Mouse (Mus musculus) cortical plate, adult 2 months (tissue): ENCODE measurements around the gene Gm47289. TPM values are rescaled to one million over a fixed set of nuclear protein-coding genes. Genes with fewer than 3 reads are reported as not detected.

Experiments used
- H3K27ac ChIP-seq: fragments of 200-500 bp; 2 replicates; pipeline ENCODE4 v1.5.1; 2012; ENCODE audit warnings: low read length, control low read depth, inconsistent platforms; ENCODE audit not compliant: insufficient read depth
- H3K4me1 ChIP-seq: fragments of 200-500 bp; 2 replicates; pipeline ENCODE4 v1.6.1; 2011; ENCODE audit warnings: low read length; ENCODE audit not compliant: control insufficient read depth, insufficient read depth
- H3K4me3 ChIP-seq: fragments of 200-500 bp; 2 replicates; pipeline ENCODE4 v1.5.1; 2011; ENCODE audit warnings: mild to moderate bottlenecking, low read length, control low read depth; ENCODE audit not compliant: insufficient read depth
- CTCF ChIP-seq: fragments of 200-500 bp; IDR thresholded peaks from 2 replicates; pipeline ENCODE4 v1.5.1; 2011; ENCODE audit warnings: mild to moderate bottlenecking, control low read depth, low read length; ENCODE audit not compliant: insufficient read depth; ENCODE audit errors: extremely low read depth
- POLR2A ChIP-seq: fragments of 200-500 bp; IDR thresholded peaks from 2 replicates; pipeline ENCODE4 v1.6.1; 2011; ENCODE audit warnings: mild to moderate bottlenecking, low read length, control low read depth; ENCODE audit not compliant: insufficient read depth; ENCODE audit errors: extremely low read depth
- polyA plus RNA-seq: library from polyadenylated mRNA; depleted of rRNA; stranded (reverse); fragments of >200 nt; gene quantifications from 2 replicates; pipeline ENCODE4 v1.2.3, GENCODE M21; 2012; rRNA removed

Gene Gm47289
- polyA plus RNA-seq, 1 experiment = not detected

DNA sequence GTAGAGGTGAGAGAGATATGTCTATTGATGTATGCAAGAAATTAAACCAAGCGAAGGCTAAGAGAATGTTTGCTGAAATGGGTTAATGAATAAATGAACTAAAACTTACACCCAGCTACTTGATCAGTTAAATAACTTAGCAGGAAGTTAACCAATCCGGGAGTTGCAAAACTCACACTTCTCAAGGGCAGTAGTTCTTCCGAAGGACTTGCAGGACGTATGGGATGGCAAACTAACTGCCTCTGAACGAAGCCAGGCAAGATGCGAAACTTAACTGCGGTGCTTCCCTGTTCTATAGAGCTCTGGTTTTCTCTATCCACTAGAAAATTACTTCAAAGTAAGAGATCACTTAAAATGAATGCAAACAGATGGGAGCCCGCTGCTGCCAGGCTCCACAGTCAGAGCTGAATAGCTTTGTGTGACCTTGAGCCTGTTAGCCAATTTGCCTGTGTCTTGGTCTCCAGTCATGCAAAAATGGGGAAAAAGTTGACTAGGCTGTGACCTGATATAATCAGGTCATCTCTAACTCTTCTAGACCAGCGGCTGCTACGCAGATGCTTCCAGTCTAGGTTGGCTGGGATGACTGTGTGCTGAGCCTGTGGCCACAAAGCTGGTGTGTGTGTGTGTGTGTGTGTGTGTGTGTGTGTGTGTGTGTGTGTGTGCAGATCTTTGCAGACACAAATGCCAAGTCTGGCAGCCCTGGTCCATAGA, 40.3 kb downstream of the Gm47289 start:
- no peaks in the 10 kb centered on the region for H3K4me1 ChIP-seq
- H3K27ac ChIP-seq = no peak overlapping the region
- TF ChIP-seq CTCF (no peak), POLR2A (no peak)
- no peak overlapping the region for H3K4me3 ChIP-seq

DNA sequence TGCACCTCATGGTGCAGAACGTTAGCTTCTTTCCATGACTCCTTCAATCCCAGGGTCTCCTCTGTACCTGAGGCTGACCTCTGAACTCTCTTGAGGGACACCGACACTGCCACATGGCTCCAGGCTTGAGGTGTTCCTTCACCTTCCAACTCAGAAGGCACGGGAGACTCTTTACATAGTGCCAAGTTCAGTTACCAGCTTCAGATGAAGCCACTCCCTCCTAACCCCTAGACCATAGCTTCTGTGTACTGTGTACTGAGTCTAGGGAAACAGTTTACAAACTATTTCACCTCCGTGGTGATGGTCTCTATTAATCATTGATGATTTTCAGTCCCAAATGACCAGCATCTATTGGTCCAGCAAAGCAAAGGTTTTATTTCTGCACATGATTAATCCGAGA, 42.7 kb downstream of the Gm47289 start:
- Histone ChIP-seq H3K27ac (no peak overlapping the region), H3K4me3 (no peak overlapping the region), H3K4me1 (no peaks in the 10 kb centered on the region)
- no peak for TF ChIP-seq POLR2A
- TF ChIP-seq CTCF = no peak

DNA sequence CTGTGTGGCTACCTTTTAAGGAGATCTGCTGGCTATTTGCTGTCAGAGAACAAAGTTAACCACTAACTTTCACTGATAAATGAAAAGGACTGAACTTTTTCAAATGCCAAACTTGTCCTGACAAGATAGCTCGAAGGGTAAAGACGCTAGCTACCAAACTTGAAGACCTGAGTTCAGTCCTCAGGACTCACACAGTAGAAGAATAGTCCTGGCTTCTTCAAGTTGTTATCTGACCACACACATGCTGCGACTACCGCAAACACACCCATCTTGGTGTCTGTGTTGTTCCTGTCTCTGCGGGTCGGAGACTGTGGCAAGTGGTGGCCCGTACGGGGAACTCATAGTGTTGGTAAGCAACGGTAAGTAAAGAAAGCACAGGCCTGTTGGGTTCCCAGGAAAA, 44.7 kb downstream of the Gm47289 start:
- Histone ChIP-seq H3K27ac (no peak overlapping the region), H3K4me3 (no peak overlapping the region), H3K4me1 (no peaks in the 10 kb centered on the region)
- TF ChIP-seq CTCF (no peak), POLR2A (no peak)

DNA sequence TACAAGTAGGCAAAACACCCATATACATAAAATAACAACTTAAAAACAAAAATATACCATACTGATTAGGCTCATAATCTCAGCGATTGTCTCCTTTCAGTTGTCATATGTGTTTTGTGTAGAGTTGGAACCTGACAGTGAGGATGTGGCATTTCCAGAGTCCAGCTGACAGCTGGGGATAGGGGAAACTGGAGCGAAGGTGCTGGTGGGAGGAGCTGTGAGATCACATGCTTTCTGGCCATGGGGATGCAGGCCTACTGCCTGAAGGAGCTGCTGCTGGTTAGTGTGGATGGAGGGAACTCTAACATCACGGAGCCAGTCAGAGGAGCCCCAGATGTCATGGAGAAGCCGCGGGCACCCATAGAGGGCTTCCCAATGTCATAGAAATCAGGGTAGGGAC, 46.8 kb downstream of the Gm47289 start:
- no peak overlapping the region for H3K4me3 ChIP-seq
- no peak for TF ChIP-seq POLR2A
- TF ChIP-seq CTCF = no peak
- no peaks in the 10 kb centered on the region for H3K4me1 ChIP-seq
- no peak overlapping the region for H3K27ac ChIP-seq

DNA sequence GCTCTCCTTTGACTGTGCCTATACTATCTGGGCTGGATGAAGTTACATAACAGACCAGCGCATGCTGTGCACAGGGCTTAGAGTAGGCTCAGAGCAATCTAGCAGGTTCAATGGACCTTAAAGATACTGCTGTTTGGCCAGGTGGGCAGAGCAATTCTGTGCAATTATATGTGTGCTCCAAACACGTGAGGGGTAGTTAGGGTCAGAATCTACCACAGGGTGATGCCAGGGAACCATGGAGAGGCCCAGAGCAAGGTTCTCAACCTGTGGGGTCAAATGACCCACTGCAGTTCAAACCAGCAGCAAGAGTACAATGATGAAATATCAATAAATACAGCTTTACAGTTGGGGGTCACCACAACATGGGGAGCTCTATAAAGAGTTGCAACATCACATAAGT, 47.7 kb downstream of the Gm47289 start:
- TF ChIP-seq POLR2A (no peak), CTCF (no peak)
- Histone ChIP-seq H3K27ac (no peak overlapping the region), H3K4me1 (no peaks in the 10 kb centered on the region), H3K4me3 (no peak overlapping the region)

DNA sequence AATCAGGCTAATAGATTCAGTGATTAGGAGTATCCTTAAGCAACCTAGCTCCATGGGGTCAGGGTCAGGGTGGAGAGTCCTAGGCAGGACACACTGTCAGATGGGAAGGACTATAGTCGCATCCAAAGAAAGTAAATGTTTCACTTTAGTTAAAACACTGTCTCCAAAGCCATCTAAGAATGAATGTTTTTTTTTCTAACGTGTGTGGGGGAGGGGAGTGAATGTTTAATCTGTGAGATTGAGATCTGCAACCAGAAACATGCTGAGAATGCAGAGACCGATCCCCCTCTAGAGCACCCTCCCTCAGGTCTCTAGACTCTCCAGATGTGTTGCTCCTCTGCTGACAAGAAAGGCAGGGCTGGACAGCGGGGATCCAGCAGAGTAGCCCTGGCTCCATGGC, 48.2 kb downstream of the Gm47289 start:
- Histone ChIP-seq H3K4me1 (no peaks in the 10 kb centered on the region), H3K27ac (no peak overlapping the region), H3K4me3 (no peak overlapping the region)
- TF ChIP-seq CTCF (no peak), POLR2A (no peak)

DNA sequence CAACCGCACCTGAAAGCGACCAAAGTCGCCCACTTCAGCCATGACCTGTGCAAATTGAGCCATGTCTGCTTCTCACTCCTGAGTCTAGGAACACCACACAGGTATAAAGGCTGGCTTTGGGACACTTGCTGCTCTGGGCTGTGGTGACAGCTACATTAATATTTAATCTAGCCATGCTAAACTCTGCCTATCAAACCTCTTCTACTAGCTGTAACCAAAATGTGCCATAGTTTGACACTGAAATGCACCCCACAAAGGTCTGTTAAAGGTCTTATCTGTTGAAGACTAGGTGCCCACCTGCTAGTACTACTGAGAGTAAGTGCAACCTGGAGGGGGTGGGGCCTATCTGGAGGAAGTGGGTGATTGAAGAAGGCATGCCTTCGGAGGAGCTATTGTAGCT, 50.0 kb downstream of the Gm47289 start, which contains the start of gene Slc22a13:
Gene Slc22a13, minus strand, starts transcription at position 101 of the 400 bp plus-strand sequence.
- no peak for TF ChIP-seq POLR2A
- TF ChIP-seq CTCF = no peak
- H3K4me1 ChIP-seq = no peaks in the 10 kb centered on the region
- no peak within 1 kb of the TSS for H3K27ac ChIP-seq
- H3K4me3 ChIP-seq = no peak within 1 kb of the TSS

Other genes starting within 250 kb of the Gm47289 start
- gene Ctdspl, start 232.7 kb upstream of the Gm47289 start, polyA plus RNA-seq = 30.3 and 35.1 TPM in 2 replicates
- gene Vill, start 106.4 kb upstream of the Gm47289 start, polyA plus RNA-seq = 15.1 and 19.4 TPM in 2 replicates
- gene Plcd1, start 65.7 kb upstream of the Gm47289 start, polyA plus RNA-seq = 21.7 and 24.2 TPM in 2 replicates
- gene Dlec1, start 56.7 kb upstream of the Gm47289 start, polyA plus RNA-seq = 4.4 and 4.6 TPM in 2 replicates
- gene Acaa1b, start 2.1 kb upstream of the Gm47289 start, polyA plus RNA-seq = 1.0 and 1.5 TPM in 2 replicates
- not detected in 2 replicates for gene Slc22a13, start 49.9 kb downstream of the Gm47289 start, polyA plus RNA-seq
- 44.2 and 46.9 TPM in 2 replicates for gene Oxsr1, start 163.3 kb downstream of the Gm47289 start, polyA plus RNA-seq
- 141 and 149 TPM in 2 replicates for gene Acaa1a, start 180.5 kb downstream of the Gm47289 start, polyA plus RNA-seq
- 5.4 TPM in 2 replicates for gene Myd88, start 182.2 kb downstream of the Gm47289 start, polyA plus RNA-seq
- gene Xylb, start 198.2 kb downstream of the Gm47289 start, polyA plus RNA-seq = 7.8 and 8.2 TPM in 2 replicates
- 0.29 TPM in 1 of 2 replicates, not detected in the other for gene Slc22a14, start 206.4 kb downstream of the Gm47289 start, polyA plus RNA-seq
- gene Acvr2b, start 243.0 kb downstream of the Gm47289 start, polyA plus RNA-seq = 4.8 and 5.8 TPM in 2 replicates